Mouse (Mus musculus) hindbrain, embryonic 11.5 days (tissue): ENCODE results near the gene Klf16. TPM values are rescaled to one million over a fixed set of nuclear protein-coding genes. Genes with fewer than 3 reads are reported as not detected.

ENCODE experiments used
- ATAC-seq: fragments of 200-750 bp; cut with Nextera tagmentation; 2 replicates; pipeline ENCODE4 v1.8.0; 2017; ENCODE audit warnings: mild to moderate bottlenecking, moderate TSS enrichment, moderate library complexity; ENCODE audit not compliant: low FRiP score
- DNase-seq: peaks from one replicate; pipeline ENCODE4 v3.0.0-alpha.2; 2015; ENCODE audit warnings: low spot score
- H3K27ac ChIP-seq: fragments of 300-500 bp; sonication (generic); 2 replicates; pipeline ENCODE4 v1.5.1; 2014; ENCODE audit warnings: mild to moderate bottlenecking, low read depth, low read length
- H3K27me3 ChIP-seq: fragments of 300-500 bp; sonication (generic); 2 replicates; pipeline ENCODE4 v1.6.1; 2014; ENCODE audit warnings: mild to moderate bottlenecking, low read length, moderate library complexity, mixed read lengths; ENCODE audit not compliant: control insufficient read depth, insufficient read depth
- H3K36me3 ChIP-seq: fragments of 300-500 bp; sonication (generic); 2 replicates; pipeline ENCODE4 v1.6.1; 2014; ENCODE audit warnings: mild to moderate bottlenecking, low read length, moderate library complexity, mixed read lengths; ENCODE audit not compliant: control insufficient read depth, insufficient read depth
- H3K4me1 ChIP-seq: fragments of 300-500 bp; sonication (generic); replicated peaks from 2 replicates; pipeline ENCODE4 v1.6.1; 2014; ENCODE audit warnings: low read length, mixed read lengths; ENCODE audit not compliant: control insufficient read depth, insufficient read depth
- H3K4me2 ChIP-seq: fragments of 300-500 bp; sonication (generic); replicated peaks from 2 replicates; pipeline ENCODE4 v1.6.1; 2014; ENCODE audit warnings: mild to moderate bottlenecking, low read depth, low read length
- H3K4me3 ChIP-seq: fragments of 300-500 bp; sonication (generic); 2 replicates; pipeline ENCODE4 v1.5.1; 2014; ENCODE audit warnings: low read depth, low read length
- H3K9ac ChIP-seq: fragments of 300-500 bp; sonication (generic); 2 replicates; pipeline ENCODE4 v1.6.1; 2014; ENCODE audit warnings: low read depth, low read length
- H3K9me3 ChIP-seq: fragments of 300-500 bp; sonication (generic); 2 replicates; pipeline ENCODE4 v1.6.1; 2016; ENCODE audit warnings: low read length; ENCODE audit not compliant: control insufficient read depth
- WGBS: fragments of 180-500 bp; shearing (Covaris S2); extraction: QIAGEN DNeasy Blood & Tissue Kit; methylation state at CpG from one replicate; pipeline ENCODE4 v1.1.7; 2014; 5-methylcytosine and 5-hydroxymethylcytosine counted together
- polyA plus RNA-seq: library from polyadenylated mRNA; unstranded; fragments of >200 nt; fragmentation: Nextera tagmentation; extraction: Ambion mirVana; gene quantifications from 2 replicates; pipeline ENCODE4 v1.2.1, GENCODE M21; 2014

Gene Klf16
- polyA plus RNA-seq, 1 experiment from 2014 or later = 4.2 TPM

GRCm38 (mm10) chr10:80546945-80547344 lies 30.2 kb downstream of the Klf16 start:
- peaks cover 15% of the 10 kb centered on the region; the same call in 1 of the 2 replicates for H3K36me3 ChIP-seq

DNA sequence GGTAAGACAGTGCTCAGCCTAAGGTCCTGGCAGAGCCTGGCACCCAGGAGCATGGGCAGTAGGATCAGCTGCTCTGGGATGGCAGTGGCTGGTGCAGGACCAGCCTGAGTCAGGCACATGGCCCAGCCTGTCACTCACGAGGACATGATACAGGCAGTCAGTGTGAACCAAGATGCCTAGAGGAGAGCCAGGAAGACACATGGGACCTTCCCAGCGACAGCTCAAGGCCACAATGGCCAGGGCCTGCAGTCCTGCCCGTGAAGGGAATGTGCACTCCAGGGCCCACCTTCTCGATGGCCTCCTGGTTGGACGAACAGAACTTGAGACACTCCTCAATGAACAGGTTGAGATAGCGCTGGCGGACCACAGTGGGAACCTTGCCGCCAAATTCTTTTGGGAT lies 31.5 kb downstream of the Klf16 start:
- WGBS = 92% methylated on average over 8 of the region's 8 CpGs
- Histone ChIP-seq H3K4me1 (no peaks in the 10 kb centered on the region), H3K4me2 (no peak overlapping the region), H3K4me3 (no peak overlapping the region), H3K27ac (no peak overlapping the region), H3K36me3 (peaks cover 17% of the 10 kb centered on the region; the same call in 1 of the 2 replicates), H3K9ac (no peak overlapping the region), H3K9me3 (no peaks in the 10 kb centered on the region), H3K27me3 (no peaks in the 10 kb centered on the region)
- DNase-seq (no peak), ATAC-seq (no peak)

More at GRCm38 (mm10) chr10:80546945-80547344, 30.2 kb downstream of the Klf16 start:
- no peaks in the 10 kb centered on the region for H3K4me1 ChIP-seq
- ATAC-seq (no peak), DNase-seq (no peak)
- H3K27me3 ChIP-seq = no peaks in the 10 kb centered on the region
- H3K27ac ChIP-seq = no peak overlapping the region
- no peaks in the 10 kb centered on the region for H3K9me3 ChIP-seq
- no peak overlapping the region for H3K9ac ChIP-seq
- no peak overlapping the region for H3K4me3 ChIP-seq
- H3K4me2 ChIP-seq = no peak overlapping the region
- WGBS = 95% methylated on average over 4 of the region's 4 CpGs

DNA sequence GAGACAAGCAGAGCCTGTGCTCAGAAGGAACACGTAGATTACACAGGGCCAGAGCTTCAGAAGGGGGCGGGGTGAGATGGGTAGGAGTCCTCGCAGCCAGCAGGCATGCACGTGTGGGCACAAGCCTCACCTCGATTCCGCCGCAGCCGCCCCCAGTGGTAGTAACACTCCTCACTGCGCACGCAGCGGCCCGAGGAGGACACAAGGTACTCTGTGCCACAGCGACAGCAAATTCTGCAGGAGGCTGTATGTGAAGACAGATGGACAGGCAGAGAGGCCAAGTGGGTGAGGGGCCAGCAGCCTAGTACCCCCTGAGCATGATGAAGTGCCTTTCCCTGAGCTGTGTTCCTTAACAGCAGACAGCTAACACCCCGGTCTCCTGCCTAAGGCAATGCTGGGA lies 33.2 kb downstream of the Klf16 start:
- DNase-seq (no peak), ATAC-seq (no peak)
- Histone ChIP-seq H3K4me2 (no peak overlapping the region), H3K36me3 (peaks cover 17% of the 10 kb centered on the region; the same call in 1 of the 2 replicates), H3K4me1 (no peaks in the 10 kb centered on the region), H3K9ac (no peak overlapping the region), H3K27ac (no peak overlapping the region), H3K27me3 (peaks cover 3% of the 10 kb centered on the region; the same call in 1 of the 2 replicates), H3K4me3 (no peak overlapping the region), H3K9me3 (no peaks in the 10 kb centered on the region)
- 92% methylated on average over 14 of the region's 14 CpGs for WGBS

- Histone ChIP-seq H3K36me3 (peaks cover 11% of the 10 kb centered on the region; the same call in 1 of the 2 replicates), H3K4me2 (no peak overlapping the region), H3K9ac (no peak overlapping the region), H3K9me3 (no peaks in the 10 kb centered on the region), H3K27me3 (peaks cover 15% of the 10 kb centered on the region), H3K4me1 (no peaks in the 10 kb centered on the region), H3K27ac (no peak overlapping the region), H3K4me3 (no peak overlapping the region)
- DNase-seq = no peak
- no peak for ATAC-seq
- WGBS = 57% methylated on average over 5 of the region's 5 CpGs
These were observed 37.6 kb downstream of the Klf16 start for GRCm38 (mm10) chr10:80539493-80539892.

DNA sequence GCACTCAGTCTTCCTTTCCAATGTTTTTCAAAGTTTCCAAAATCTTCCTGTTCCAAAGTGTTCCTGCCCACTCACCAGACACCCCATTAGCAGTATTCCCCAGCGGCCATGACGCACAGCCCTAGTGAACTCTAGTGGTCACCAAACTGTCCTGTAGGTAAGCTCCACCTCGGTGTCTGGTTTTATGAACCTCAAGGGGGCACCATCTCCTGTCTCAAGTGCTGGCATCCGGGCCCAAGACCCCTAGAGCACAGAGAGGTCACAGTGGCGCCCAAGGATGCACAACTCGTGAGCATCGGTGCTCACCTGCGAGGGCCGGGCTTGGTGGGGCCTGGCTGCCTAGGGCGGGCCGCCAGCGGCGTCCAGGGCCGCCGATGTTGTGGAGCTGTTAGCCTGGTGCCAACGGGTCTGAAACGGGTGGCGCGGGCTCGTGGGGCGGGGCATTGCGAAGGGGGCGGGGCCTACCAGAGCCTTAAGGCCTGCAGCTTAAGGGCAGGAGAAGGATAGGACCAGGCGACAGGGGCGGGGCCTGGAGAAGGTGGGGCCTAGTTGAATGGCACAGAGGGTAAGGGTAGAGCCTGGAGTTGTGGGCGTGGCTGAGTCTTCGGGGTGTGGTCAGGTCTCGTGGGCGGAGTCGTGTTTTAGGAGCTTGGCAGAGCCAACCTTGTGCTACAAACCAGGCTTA lies 38.3 kb downstream of the Klf16 start, which contains the start of gene Atp8b3:
Atp8b3 (minus strand) TSS at position 415 of the 685 bp plus-strand sequence.
- DNase-seq = peak; percentile 76
- H3K9ac ChIP-seq = no peak within 1 kb of the TSS; the same call in 1 of the 2 replicates
- no peaks in the 10 kb centered on the region for H3K4me1 ChIP-seq
- H3K27ac ChIP-seq = no peak within 1 kb of the TSS
- no peaks in the 10 kb centered on the region for H3K9me3 ChIP-seq
- H3K4me3 ChIP-seq = 0 out of 2 replicates have a peak within 1 kb of the TSS, but pooled peaks have one; percentile 4
- H3K36me3 ChIP-seq = peaks cover 11% of the 10 kb centered on the region; the same call in 1 of the 2 replicates
- peak within 1 kb of the TSS; percentile 23; the same call in 1 of the 2 replicates for H3K4me2 ChIP-seq
- ATAC-seq = peak; percentile 44
- peaks cover 15% of the 10 kb centered on the region for H3K27me3 ChIP-seq
- WGBS = 2% methylated on average over 30 of the region's 30 CpGs

DNA sequence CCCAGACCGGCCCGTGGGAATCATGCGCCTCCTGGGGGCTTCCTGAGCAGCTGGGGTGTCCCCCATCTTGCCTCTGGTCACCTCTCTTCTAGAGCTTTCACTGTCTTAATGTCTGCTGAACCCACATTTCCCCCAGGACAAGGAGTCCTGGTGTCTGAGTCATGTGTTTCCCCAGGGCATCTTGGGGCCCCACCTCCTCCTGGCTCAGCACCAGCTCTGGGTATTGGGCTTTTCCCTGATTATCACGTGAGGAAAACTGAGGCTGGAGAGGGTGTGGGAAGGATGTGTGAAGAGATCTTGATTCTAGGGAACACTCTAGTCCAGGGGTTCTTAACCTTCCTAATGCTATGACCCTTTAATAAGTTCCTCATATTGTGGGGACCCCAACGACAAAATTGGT lies 38.9 kb downstream of the Klf16 start:
- Histone ChIP-seq H3K4me3 (no peak overlapping the region), H3K4me1 (no peaks in the 10 kb centered on the region), H3K4me2 (no peak overlapping the region), H3K27ac (no peak overlapping the region), H3K9me3 (no peaks in the 10 kb centered on the region), H3K36me3 (peaks cover 6% of the 10 kb centered on the region; the same call in 1 of the 2 replicates), H3K9ac (no peak overlapping the region), H3K27me3 (peaks cover 15% of the 10 kb centered on the region)
- 59% methylated on average over 5 of the region's 5 CpGs for WGBS
- no peak for DNase-seq
- ATAC-seq = no peak

GRCm38 (mm10) chr10:80535711-80536110 lies 41.4 kb downstream of the Klf16 start:
- Histone ChIP-seq H3K27me3 (peaks cover 15% of the 10 kb centered on the region), H3K9me3 (no peaks in the 10 kb centered on the region), H3K4me1 (no peaks in the 10 kb centered on the region), H3K36me3 (no peaks in the 10 kb centered on the region), H3K4me3 (no peak overlapping the region), H3K4me2 (no peak overlapping the region), H3K27ac (no peak overlapping the region), H3K9ac (no peak overlapping the region)
- WGBS = 9% methylated on average over 13 of the region's 13 CpGs
- ATAC-seq (no peak), DNase-seq (peak; percentile 27)

DNA sequence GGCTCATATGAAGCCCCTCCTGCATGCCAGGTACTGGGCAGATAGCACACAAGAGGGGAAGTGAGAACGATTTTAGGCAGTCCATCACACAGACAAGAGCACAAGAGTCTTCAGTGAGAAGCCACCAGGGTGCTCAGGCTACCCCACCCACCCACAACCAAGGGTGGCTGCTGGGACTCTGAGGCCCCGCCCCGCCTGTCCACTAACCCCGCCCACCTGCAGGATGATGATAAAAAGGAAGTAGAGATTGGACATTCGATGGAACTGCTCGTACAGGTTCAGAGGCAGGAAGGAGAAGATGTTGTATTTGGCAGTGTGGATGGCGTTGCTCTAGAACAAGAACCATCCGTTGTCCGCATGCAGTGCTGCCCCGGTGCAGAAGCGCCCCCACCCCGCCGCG lies 42.0 kb downstream of the Klf16 start:
- H3K27me3 ChIP-seq = peaks cover 15% of the 10 kb centered on the region

GRCm38 (mm10) chr10:80533704-80534103 lies 43.4 kb downstream of the Klf16 start:
- no peaks in the 10 kb centered on the region for H3K4me1 ChIP-seq
- ATAC-seq = no peak
- DNase-seq = peak; percentile 43
- H3K4me3 ChIP-seq = no peak overlapping the region
- no peak overlapping the region for H3K27ac ChIP-seq
- H3K9ac ChIP-seq = no peak overlapping the region
- H3K36me3 ChIP-seq = no peaks in the 10 kb centered on the region
- no peak overlapping the region for H3K4me2 ChIP-seq
- H3K9me3 ChIP-seq = no peaks in the 10 kb centered on the region
- H3K27me3 ChIP-seq = peaks cover 11% of the 10 kb centered on the region
- WGBS = 21% methylated on average over 7 of the region's 7 CpGs

More for the DNA sequence above, 42.0 kb downstream of the Klf16 start:
- Histone ChIP-seq H3K27ac (no peak overlapping the region), H3K36me3 (no peaks in the 10 kb centered on the region), H3K9me3 (no peaks in the 10 kb centered on the region), H3K9ac (no peak overlapping the region), H3K4me3 (no peak overlapping the region), H3K4me2 (no peak overlapping the region), H3K4me1 (no peaks in the 10 kb centered on the region)
- ATAC-seq (no peak), DNase-seq (no peak)
- WGBS = 11% methylated on average over 14 of the region's 14 CpGs
